Mouse (Mus musculus) CD8-positive naive resting alpha-beta T cell, adult 2 months (primary cell): ENCODE data around the gene Ccdc86.
A peak's percentile ranks its signal among the peaks of the same experiment; 100 is the strongest.

ENCODE experiments used
- DNase-seq, 2 experiments: peaks; one replicate each; pipeline ENCODE4 v3.0.0; 2022; ENCODE audit warnings: low read depth in 2 of 2, low spot score in 2 of 2

The Ccdc86 gene

GRCm38 (mm10) chr19:10914291-10914690, 34.8 kb downstream of the Ccdc86 start:
- no peak for DNase-seq

DNA sequence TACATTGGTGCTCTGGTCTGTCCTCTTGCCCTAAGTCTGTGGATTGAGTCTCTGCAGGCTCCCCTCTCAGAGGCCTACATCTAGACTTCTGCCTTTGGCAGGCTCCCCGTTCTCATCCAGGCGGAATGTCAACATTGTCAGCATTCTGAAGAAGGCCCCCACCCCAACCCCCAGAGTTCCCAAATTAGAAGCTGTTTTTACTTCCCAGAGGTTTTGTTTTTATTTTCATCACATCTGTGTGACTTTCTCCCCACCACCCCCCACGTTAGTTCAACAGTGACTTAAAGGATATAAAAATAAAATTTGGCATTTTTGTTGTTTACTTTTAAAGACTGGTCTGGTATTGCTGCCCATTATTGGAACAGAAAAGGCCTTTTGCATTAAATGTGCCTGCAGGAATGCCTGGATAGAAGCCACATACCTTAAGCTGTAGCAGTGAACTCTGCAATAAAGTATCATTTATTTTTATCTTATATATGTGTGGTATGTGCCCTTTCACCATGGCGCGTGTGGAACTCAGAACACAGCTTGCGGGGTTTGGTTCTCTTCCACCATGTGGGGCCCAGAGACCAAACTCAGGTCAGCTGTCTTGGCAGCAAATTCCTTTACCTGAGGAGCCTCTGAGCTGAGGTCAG, 39.9 kb downstream of the Ccdc86 start:
- no peak for DNase-seq

- peak; percentile 32 to 48 for DNase-seq
Measured at GRCm38 (mm10) chr19:10907891-10908290, 41.2 kb downstream of the Ccdc86 start.

GRCm38 (mm10) chr19:10905728-10906000, 43.4 kb downstream of the Ccdc86 start:
- no peak for DNase-seq

GRCm38 (mm10) chr19:10904927-10905727, 43.9 kb downstream of the Ccdc86 start:
- DNase-seq: no peak

DNA sequence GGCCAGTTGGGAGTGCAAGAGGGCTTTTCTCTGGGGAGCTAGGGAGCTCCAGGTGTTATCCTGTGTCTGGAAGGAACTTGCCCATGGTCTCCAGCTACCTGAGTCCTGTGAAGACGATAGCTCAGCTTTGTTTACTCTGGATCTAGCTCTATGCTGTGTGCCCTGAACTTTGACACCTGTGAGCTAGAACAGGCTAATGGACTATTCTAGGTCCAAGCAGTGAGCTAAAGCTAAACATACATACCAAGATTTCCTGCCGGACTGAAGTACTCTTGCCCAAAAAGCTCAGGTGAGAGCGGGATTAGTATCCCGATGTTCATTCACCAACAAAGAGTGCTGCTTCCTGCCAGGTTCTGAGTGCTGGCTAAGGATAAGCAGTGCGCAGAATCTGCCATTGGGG, 44.6 kb downstream of the Ccdc86 start:
- DNase-seq: no peak

GRCm38 (mm10) chr19:10901046-10901445, 48.0 kb downstream of the Ccdc86 start:
- no peak for DNase-seq

GRCm38 (mm10) chr19:10900315-10900714, 48.8 kb downstream of the Ccdc86 start:
- no peak for DNase-seq

DNA sequence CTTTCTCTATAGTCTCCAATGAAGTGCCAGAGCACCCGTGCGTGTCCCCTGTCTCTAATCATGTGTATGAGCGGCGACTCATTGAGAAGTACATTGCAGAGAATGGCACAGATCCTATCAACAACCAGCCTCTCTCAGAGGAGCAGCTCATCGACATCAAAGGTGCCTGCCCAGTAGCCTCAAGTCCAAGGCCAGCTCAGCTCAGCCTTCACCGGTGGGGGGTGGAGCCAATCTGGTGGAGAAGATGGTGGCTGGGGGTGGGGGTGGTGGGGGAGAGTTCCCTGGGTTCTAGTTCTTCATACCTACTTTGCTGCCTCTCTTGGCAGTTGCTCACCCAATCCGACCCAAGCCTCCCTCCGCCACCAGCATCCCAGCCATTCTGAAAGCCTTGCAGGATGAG, 51.6 kb downstream of the Ccdc86 start:
- no peak for DNase-seq

GRCm38 (mm10) chr19:10896849-10897248, 52.2 kb downstream of the Ccdc86 start:
- no peak for DNase-seq

- no peak for DNase-seq
Measured at GRCm38 (mm10) chr19:10895708-10896107, 53.4 kb downstream of the Ccdc86 start.

- peak; percentile 90 to 96 for DNase-seq
Measured at GRCm38 (mm10) chr19:10895016-10895528, 54.0 kb downstream of the Ccdc86 start, which contains the start of gene Prpf19. Prpf19 (plus strand) TSS chr19:10895231.

DNA sequence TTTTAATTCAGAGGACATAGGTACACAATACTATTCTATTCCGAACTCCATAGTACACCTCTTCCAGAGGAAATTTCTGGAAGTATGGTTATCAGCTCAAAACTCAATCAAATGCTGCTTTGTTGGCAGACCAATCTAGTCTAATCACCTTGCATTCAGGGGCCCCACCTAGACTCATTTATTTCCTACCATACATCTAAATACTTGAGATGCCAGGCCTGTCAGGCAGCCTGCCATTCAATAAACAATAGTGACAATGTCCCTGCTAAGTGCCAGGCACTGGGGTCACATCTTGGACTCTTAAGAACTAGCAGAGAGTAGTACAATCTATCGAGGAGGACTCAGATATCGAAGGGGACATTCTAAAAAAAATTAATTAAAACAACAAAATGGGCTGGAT, 56.9 kb downstream of the Ccdc86 start:
- DNase-seq: no peak
